Mouse (Mus musculus): ENCODE measurements around the gene Abcd3.

Gene Abcd3

DNA sequence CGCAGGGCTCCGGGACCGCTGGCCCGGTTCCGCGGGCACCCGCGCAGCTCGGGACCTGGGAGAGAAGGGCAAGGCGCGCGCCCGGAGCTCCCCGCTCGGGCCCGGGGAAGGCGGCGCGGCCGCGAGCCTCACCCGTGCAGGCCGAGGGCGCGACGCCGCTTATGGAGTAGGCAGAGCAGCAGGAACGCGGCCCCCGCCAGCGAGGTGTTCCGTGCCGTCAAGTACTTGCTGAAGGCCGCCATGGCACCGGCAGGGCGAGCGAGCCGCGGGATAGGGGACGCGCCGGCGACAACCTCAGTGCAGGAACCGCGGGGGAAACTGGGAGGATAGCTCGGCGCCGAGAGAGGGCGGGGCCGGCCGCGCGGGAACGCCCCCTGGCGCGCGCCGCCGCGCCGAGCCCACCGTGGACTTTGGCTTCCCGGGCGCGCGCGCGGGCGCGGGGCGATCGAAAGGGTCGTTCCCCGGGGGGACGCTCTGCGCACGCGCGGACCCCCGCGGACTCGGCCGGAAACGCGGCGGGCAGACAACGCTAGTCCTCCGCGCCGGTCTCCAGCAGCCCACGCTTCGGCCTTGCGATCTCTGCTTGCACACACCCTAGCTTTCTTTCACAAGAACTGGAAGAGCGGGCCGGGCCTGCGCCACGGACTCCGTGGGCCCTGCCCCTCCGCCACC is at the start of gene Abcd3:
Gene Abcd3 (minus strand): TSS at position 426 of the 672 bp plus-strand sequence.
- peak; percentile 83 to 88 for DNase-seq

DNA sequence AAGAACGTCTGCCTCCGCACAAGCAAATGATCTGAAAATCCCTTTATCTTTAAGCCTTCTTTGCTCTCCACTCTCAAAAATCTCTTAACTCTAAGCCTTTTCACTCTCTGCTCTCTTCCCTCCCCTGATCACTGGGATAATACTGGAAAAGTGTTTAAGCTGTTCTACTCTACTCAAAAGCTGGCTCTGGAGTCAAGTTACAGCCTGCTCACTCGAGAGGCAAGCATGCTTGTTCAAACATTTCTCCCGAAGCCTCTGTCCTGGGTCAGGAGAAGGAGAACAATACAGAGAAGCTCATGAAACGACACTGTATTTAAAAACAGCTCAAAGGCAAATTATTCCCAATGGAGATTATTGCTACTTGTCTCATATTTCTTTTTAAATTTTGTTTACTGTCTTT is 44.0 kb upstream of the Abcd3 start:
- DNase-seq = no peak

DNA sequence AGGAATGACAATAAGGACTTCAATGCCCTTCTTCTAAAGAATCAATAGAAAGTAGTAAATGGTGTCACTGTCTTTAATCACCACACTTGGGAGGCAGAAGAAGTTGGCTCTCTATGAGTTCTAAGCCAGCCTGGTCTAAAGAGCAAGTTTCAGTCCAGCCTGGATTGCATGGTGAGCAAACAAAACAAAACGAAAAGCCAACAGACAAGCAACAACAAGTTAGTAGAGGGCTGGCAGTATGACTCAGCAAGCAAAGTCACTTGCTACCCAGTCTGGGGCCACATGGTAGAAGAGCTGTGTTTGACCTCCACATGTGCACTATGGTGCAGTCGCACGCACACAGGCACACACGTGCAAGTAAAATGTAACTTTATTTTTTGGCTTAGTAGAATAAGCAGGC is 41.0 kb upstream of the Abcd3 start:
- DNase-seq = no peak

DNA sequence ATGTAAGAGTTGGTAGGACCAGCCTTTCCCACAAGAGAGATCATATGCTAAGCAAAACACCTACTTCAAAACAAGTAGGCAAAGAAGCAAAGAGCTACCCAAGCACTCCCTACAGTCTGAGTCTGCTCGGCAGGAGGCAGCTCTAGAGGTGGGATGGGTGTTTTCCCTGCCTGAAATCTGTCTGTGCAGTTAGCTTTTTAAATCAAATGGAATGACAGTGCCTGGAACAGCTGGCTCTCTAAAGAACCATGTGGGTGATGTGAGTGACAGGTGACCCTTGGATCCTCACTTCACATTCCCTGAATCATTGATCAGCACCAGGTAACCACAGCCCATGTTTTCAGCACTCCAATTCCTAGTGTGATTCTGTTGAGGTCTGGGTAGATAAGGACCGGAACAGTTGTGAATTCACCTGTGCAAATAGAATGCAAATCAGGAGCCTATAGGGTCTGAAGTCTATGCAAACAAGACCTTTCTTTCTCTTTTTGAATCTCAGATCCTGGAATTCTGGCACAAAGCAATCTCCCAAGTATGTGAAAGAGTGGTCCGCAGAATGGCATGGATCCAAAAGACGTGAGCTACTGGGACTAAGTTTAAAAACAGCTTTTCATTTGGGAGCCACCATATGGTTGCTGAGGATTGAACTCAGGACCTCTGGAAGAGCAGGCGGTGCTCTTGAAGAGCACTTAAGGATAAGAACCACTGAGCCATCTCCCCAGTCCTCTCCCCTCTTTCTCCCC is 38.8 kb upstream of the Abcd3 start:
- DNase-seq = peak; percentile 65 to 79

DNA sequence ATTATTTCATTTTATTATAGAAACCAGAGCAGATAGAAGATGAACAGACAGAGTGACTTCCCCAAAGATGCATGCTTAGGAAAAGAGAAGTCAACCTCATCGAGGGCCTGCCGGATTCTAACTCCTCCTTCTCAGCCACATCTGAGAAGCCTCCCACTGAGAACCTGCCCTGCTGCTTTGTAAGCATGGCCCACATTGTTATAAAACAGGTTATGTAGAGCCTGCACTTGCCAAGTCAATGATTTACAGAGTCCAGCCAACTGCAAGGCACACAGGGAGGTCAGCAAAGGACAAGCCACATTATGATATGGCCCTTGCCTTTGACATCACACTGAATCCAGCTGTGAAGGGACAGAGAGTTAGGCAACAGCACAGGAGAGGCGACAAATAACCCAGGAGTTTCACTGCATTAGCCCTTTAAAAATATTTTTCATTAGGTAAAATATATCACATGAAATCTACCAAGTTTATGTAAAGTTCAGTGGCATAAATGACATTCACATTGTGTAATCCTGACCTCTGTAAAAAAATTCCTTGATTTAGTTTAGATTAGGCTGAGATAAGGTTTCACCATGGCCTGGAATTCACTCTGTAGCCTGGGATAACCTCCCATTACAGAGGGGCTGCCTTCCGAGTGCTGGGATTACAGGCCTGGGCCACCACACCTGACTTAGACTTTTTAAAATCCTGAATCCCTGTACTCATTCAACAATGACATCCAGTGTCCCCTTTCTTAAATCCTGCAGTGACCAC is 37.1 kb upstream of the Abcd3 start:
- DNase-seq = peak; percentile 86 to 96

DNA sequence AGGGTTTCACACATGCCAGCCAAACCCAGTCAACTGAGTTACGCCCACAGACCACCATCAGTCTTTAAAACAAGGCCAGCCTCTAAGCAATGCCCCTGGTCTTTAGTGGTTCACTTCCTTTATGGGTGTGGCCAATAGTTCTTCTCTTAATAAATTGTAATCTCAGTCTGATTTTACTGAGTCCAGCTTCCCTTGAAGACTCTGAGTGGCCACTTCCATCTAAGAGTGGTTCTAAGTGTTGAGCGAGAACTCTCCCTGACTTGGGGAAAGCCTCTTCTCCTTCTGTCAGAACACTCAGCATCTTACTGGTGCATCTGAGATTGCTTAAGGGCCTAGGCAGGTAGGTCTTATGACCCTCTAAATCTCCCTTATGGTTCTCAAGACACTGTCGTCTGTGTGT is 35.9 kb upstream of the Abcd3 start:
- no peak for DNase-seq

DNA sequence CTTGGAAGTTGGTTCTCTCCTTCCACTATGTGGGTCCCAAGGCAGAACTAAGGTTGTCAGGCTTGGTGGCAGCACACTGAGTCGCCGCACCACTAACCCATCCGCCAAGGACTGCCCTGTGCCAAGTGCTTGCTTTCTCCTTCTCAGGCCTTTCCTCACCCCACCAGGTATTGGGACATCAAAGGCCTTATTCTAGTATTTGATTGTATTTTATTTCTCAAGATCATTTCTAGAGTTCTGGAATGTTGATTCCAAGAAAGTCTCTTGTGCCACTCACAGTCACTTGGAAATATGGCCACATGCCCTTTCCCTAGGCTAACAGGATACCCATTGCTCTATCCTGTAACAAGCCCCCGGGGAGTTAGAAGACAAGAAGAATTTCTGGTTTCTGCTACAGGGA is 35.3 kb upstream of the Abcd3 start:
- DNase-seq = no peak

DNA sequence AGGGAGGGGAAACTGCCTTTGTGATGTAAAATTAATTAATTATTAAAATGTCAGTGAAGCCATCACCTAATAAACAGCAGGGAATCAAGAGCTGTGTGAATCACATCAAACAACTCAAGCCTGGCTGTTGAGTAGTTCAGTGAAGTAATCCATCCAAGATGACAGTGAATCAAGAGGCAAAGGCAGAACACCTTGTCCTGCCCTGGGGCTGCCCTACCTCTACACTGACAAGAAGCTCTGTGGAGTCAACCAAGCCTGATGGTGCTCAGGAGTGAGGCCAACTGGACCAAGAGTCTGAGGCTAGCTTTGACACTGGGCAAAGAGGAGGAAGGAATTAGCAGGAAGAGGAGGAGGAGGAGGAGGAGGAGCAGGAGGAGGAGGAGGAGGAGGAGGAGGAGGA is 32.2 kb upstream of the Abcd3 start:
- no peak for DNase-seq

DNA sequence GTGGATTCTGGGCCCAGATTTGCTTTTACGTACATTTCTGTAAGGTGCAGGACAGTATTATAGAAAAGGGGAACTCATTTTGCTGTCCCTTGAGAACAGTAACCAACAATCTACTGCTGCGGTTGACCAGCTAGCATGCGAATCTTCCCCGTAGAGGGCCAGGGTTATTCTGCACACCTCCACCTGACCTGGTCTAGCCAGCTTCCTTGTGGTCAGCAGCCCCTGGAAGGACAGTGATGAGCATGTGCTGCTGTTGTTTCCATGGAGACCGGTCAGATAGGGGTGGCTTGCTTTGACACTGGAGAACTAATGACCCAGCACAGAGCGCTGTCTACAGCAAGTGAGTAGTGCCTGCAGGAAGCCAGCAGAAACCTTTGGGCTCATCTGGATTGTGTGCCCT is 29.6 kb upstream of the Abcd3 start:
- DNase-seq = no peak

DNA sequence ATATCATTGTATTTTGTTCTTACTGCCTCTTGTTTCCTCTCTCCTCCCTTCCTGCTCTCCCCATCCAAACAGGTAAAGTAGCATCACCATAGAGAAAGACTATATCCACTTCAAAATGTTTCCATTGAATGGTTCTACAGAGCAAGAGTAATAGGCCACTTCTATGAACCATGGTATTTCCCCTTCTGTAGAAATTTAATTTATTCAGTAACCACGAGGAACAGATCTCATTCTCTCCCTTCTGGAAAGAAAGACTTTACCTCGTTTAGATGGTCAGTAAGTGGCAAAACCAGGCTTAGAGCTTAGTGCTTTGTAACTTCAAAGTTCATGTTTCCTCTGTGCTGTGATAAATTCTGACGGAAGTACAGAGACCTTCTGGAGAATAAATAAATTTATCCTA is 28.9 kb upstream of the Abcd3 start:
- DNase-seq = no peak

DNA sequence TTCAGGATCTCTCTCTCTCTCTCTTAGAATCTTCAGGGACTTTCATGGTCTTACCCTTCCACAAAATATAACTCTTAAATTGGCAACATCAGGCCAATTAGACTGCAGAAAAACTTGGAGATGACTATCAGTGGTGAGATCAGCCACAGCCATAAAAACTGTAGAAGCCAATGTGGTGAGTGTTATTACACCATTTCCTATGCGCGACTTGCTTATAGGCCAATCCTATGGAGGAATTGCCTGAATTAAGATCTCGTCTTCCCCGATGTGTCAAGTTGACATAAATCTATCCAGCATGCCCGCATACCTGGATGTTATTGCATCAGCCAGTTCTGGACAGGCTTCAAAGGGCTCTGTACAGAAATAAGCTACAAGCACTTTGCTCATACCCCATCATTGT is 28.2 kb upstream of the Abcd3 start:
- DNase-seq = no peak

DNA sequence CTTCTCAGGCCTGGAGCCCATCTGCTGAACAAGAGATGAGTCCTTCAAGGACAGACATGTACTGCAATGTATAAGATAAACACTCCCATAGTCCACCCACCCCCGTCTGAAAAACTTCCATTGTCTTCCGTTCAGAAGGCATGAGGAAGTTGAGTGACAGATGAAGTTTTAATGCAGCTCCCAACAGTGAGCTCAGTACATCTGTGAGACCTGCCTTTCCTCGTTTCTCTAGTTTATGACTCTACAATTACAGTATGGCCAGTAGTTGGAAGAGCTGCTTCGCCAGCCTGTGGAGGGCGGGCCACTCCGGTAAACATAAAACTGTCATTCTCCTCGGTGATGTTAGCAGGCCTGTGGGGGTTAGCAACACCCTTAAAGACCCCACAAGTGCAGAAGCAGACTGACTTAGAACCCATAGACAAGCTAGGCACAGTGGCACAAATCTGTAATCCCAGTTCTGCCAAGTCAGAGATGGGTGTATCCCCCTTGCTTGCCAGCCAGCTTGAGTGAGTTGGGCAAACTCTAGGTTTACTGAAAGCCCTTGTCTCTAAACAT is 27.3 kb upstream of the Abcd3 start:
- no peak for DNase-seq

DNA sequence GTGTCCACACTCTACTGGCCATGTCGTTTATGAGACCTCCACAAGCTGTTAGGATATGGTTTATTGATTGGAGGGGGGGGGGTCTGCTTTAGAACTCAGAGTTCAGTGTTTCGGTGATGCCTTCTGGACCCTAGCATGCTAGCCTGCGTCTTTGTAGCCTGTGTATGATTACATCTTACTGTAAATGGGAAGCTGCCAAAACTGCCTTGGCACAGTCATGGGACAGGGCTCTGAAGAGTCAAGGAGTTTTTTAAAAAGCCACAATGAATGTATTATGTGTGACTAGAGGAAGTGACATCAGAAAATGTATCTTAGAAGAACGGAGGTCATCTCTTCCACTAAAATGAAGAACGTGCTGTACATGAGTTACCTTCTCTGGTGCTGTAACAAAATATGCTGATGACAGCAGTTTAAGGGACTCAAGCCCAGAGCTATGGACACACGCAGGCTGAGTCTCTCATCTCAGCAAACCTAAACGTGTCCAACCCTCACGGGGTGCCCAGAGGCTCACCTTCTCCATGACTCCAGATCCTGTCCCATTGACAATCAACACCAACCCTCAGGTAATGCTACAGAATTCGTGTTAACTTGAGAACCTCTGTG is 26.4 kb upstream of the Abcd3 start:
- DNase-seq = no peak

DNA sequence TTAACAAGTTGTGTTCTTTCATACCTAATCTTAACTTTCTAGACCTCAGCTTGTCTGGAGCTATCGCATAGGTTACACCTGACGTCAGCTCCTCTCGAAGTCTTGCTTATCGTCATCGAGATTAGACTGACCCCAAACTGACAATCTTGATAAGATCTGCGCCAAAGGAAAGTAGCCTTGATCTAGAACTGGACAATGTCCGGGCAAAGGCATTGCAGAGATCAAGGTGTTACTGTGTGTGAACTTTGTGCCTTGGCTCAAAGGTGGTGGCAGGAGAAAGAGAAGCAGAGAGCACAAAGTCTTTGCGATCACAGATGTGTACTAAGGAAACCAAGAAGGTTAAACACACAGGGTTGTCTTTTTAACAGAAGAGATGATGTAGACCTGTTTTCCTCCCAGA is 25.2 kb upstream of the Abcd3 start:
- DNase-seq = peak; percentile 54 to 66

DNA sequence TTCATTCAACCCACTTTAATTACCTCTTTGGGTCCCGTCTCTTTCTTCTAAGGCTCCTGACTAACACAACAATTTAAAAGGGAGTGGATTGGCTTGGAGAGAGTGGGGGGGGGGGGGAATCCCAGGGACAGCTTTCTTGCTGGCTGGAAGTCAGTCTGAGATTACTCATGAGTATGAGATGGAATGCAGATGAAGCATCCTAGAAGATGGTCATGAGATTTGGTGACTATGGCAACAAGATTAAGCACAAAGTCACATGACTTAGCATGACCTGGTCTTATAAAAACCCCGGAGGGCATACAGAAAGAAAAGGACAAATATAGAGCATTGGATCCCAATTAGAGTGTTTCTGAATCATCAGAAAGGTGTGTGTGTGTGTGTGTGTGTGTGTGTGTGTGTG is 19.6 kb upstream of the Abcd3 start:
- no peak for DNase-seq

DNA sequence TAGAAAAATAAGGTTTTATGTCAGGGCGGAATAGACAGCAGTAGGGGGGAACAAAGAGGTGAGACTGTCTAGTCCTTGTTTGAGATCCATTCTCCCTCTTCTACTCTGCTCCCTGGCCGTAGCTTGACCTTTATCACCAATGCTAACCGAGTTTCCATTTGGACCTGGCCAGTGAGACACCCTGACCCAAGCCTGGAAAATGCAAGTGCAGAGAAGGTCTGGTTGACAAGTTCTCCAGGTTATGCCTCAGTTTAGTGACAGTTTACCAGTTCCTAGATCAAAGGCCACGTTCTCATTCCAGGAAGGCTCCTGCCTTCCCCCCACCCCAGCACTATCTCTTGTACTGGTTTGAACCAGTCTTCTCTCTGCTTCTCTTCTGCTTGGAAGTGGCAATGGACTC is 19.1 kb upstream of the Abcd3 start:
- no peak for DNase-seq

DNA sequence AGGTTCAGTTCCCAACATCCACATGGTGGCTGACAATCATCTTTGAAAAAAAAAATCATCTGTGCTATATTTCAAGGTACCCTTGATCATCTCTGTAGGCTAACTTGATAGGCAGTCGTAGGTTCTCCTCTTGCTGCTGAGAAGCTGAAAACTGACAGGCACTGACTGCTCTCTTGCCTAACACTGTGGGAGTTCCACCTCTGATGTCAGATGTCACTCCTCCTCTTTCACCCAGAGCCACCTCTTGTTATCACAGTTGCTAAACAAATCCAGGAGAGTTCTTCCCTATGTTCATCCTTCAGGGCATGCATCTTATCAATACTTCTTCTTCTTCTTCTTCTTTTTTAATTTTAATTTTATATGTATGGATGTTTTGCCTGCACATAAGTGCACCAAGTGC is 10.0 kb upstream of the Abcd3 start:
- no peak for DNase-seq

DNA sequence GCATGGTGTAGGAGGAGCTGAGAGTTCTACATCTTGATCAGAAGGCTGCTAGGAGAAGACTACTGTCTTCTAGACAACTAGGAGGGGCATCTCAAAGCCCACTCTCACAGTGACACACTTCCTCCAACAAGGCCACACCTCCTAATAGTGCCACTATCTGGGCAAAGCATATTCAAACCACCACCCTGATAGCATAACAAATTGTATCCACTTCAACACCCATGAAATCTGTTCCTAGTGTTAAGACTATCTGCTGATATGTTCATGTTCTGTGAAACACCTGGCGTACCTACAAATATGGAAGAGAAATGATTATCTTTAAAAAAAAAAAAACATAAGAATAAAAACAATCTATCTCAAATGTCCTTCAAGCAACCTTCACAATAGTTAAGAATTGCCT is 9.2 kb upstream of the Abcd3 start:
- no peak for DNase-seq

DNA sequence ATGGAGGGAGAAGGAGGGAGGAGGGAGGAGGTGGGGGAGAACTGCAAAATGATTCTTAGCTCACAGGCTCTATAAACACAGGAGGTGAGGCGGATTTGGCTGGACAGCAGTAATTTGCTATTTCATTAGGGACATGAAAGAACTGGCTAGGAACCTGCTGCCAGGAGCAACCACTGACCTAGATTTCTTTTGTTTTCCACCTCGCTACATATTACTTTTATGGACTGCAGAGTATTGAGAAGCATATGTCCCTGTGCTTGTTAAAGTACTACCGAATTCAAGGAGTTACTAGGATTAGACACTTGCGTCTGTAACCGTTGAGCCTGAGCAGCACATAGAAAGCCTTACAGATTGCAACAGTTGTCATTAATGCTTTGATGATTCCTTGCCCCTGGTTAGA is 7.5 kb upstream of the Abcd3 start:
- peak in 1 of 2 experiments; percentile 32 for DNase-seq

DNA sequence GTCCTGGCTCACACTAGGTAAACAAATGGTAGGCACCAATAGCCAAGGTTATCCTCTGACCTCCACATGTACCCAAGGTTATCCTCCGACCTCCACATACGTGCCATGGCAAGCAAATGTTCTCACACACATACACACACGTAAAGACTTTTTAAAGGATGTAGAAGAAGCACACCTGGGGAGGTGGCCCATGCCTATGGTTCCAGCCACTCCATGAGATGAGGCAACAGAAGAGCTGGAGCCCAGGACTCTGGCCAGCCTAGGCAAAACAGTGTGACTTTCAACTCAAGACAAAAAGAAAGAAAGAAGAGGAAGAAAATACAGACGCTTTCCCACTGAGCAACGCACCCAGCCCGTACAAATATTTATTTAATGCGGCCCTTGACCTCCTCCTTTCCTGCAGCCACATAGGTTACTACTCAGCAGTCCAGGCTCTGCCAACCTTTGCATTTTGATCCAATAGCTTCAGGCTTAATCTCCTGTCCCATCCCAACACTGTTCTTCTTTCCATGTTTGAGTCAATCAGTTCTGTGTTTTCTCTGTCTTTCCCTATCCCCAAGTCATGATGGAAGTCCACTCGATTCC is 6.5 kb upstream of the Abcd3 start:
- no peak for DNase-seq

DNA sequence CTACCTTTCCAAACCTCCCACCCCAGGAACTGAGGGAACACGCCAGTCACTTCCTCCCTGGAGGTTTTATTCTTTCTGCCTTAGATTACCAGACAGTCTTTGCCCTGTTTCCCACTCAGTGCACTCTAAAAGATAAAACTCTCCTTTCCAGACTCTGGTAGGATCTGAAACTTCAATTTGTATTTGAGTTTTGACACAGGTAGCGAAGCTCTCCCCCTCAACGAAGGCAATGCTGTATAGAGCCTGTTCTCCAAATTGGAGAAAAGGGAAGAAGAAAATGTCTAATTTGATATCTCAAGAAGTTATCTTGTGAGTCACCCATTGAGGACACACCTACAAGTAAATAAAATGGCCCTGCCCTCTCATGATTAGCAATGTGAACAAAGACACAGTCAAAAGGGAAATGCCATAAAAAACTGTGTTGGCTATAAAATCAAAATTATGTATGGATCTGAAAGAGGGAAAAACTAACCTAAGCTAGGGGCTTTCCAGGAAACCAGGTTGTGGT is 4.6 kb upstream of the Abcd3 start:
- DNase-seq = no peak

DNA sequence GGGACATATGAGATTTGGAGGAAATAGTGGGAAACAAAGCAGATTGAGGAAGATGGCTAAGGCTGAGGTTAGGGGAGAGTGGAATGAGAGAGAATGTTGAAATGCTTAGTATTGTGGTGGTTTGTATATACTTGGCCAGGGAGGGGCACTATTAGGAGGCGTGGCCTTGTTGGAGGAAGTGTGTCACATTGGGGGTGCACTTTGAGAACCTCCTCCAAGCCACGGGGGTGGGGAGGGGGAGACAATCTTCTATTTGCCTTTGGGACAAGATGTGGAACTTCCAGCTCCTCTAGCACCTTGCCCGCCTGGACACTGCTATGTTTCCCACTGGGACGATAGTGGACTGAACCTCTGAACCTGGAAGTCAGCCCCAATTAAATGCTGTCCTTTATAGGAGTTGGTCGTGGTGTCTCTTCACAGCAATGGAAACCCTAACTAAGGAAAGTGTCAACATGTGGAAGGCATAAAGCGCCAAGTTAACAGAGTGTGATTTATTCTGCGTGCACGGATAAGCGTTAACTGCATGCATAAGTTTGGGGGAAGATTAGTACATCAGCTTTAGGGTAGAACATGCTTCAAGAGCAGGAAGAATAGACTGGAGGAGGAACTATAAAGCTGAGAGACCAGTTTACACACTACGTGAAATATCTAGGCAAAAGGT is 3.8 kb upstream of the Abcd3 start:
- DNase-seq = no peak
